Mouse (Mus musculus) left cerebral cortex, postnatal 36 days (tissue): ENCODE measurements around the gene Hoxa10. TPM values are rescaled to one million over a fixed set of nuclear protein-coding genes. Genes with fewer than 3 reads are reported as not detected.

Experiments
- DNase-seq, 2 experiments: peaks; one replicate each; pipeline ENCODE4 v3.0.0; 2021 to 2022; ENCODE audit warnings: low spot score in 2 of 2, mixed read lengths in 1 of 2
- intact Hi-C: fragments of 180-260 bp; cut with DNase I; formaldehyde crosslinking; loops from one replicate; pipeline ENCODE4 v1.15.1; 2025
- total RNA-seq, 2 experiments: library from RNA; stranded (reverse); gene quantifications; 2 replicates each; pipeline ENCODE4 v1.2.3; 2021

Hoxa10 gene
- total RNA-seq, 2 experiments from 2014 or later = not detected

GRCm38 (mm10) chr6:52200073-52200750 lies 40.4 kb downstream of the Hoxa10 start:
- intact Hi-C loops = loop anchor here (5.0 kb wide), 1 partner anchor 33 kb away; no protein-coding TSS in a partner anchor
- no peak for DNase-seq

- intact Hi-C loops = loop anchor here (5.0 kb wide), 2 partner anchors 195 to 320 kb away; no protein-coding TSS in a partner anchor
- no peak for DNase-seq
These were observed 43.4 kb downstream of the Hoxa10 start for GRCm38 (mm10) chr6:52197271-52197670.

- DNase-seq = no peak
- intact Hi-C loops = loop anchor here (5.0 kb wide), 2 partner anchors 195 to 320 kb away; no protein-coding TSS in a partner anchor
These were observed 43.8 kb downstream of the Hoxa10 start for GRCm38 (mm10) chr6:52196811-52197210.

DNA sequence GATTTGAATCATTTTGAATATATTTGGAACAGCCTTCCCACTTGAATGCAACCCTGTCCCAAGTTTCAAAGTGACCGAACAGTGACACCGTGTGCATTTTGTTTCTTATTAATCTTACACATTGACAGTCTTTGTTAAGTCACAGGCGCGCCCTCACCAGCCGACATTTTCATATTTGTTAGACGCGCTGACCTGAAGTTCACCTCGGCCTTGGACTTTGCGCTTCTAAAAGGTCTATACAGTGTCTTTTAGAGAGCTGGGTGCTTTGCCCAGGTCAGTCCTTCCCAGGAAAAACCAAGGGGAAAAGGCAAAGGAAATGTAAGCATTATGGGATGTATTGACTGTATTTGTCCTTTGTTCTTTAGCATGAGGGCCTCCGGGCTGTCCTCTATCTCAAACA lies 46.0 kb downstream of the Hoxa10 start:
- intact Hi-C loops = loop anchor here (5.0 kb wide), 2 partner anchors 192 to 317 kb away; no protein-coding TSS in a partner anchor
- no peak for DNase-seq

DNA sequence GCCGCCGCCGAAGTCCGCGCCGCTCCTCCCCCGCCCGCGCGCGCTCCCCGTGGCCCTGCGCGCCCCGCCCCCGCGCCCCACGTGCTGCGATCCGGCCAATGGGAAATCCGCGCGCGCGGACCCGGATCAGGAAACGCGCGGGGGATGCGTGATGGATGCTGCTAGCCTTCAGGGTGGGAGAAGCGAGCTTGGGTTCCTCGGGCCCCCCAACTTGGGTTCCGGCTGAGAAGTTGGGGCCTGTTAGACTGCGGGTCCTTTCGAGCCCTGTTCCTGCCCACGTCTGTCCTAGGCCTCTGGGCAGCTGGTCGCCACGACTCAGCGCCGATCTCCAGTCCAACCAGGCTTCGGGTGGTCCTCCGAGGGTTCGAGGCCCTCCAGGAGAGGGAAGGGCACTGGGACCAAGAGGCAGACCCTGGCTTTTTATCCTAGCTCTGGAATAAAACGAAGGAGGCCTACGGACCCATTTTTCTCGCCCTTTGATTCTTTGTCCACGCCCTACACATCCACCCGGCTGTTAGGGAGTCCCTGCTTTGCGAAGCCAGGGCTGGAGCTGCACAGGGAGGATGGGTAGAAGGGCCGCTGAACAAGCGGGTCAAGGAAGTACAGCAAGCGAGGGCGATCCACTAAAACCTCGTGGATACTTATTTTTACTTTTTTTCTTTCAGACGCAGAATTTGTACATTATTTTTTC lies 48.6 kb downstream of the Hoxa10 start:
- intact Hi-C loops = no loop called here
- no peak for DNase-seq

GRCm38 (mm10) chr6:52190906-52191810 lies 49.5 kb downstream of the Hoxa10 start, which contains the start of gene Hoxa4:
Hoxa4 (minus strand) TSS chr6:52191753.
- intact Hi-C loops = no loop called here

DNA sequence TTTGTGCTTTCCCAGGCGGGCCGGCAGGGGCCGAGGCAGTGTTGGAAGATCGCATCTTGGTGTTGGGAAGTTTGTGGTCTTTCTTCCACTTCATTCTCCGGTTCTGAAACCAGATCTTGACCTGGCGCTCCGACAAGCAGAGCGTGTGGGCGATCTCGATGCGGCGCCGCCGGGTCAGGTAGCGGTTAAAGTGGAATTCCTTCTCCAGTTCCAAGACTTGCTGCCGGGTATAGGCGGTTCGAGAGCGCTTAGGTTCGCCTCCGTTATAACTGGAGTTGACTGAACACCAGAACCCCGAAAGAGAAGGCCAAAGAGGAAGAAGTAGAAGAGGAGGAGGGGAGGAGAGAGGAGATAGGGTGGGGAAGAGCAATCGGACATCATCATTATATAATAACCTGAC lies 50.2 kb downstream of the Hoxa10 start:
- intact Hi-C loops = no loop called here
- DNase-seq = no peak

More at GRCm38 (mm10) chr6:52190906-52191810, 49.5 kb downstream of the Hoxa10 start, which contains the start of gene Hoxa4:
- no peak for DNase-seq

GRCm38 (mm10) chr6:52189909-52190308 lies 50.7 kb downstream of the Hoxa10 start:
- no peak for DNase-seq
- intact Hi-C loops = no loop called here

- no peak for DNase-seq
- intact Hi-C loops = no loop called here
These were observed 51.5 kb downstream of the Hoxa10 start for GRCm38 (mm10) chr6:52189172-52189591.

DNA sequence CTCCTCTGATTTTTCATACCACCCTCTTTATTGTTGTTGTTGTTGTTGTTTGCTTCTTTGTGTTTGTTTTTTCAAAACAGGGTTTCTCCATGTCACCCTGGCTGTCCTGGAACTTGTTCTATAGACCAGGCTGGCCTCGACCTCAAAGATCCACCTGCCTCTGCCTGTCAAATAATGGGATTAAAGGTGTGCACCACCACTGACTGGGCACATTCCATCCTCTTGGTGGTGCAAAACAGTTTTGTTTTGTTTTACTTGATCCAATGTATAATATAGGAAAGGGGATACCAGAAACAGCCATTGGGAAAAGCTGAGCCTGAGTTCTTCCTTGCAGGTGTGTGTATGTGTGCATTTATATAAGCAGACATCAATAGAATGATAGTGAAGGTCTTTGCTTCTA lies 54.2 kb downstream of the Hoxa10 start:
- DNase-seq = no peak
- intact Hi-C loops = no loop called here

DNA sequence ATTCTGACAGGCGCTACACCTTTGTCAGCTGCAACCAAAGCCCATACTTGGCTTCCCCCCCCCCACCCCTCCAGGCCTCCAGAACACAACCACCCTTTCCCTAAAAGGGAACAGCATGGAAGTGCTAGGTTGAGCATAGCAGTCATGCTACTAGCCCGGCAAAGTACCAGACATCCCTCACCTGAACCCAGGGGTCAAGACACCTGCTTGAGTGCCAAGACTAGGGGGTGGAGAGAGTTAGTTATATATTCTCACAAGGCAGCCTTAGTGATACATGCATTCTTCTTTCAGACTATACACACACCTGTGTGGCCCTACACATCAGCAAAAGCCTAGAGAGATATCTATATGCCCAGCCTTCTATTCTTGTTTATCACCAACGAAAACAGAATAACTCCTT lies 54.8 kb downstream of the Hoxa10 start:
- intact Hi-C loops = no loop called here

GRCm38 (mm10) chr6:52185222-52185621 lies 55.4 kb downstream of the Hoxa10 start:
- intact Hi-C loops = no loop called here
- DNase-seq = no peak

More for the DNA sequence above, 54.8 kb downstream of the Hoxa10 start:
- no peak for DNase-seq

DNA sequence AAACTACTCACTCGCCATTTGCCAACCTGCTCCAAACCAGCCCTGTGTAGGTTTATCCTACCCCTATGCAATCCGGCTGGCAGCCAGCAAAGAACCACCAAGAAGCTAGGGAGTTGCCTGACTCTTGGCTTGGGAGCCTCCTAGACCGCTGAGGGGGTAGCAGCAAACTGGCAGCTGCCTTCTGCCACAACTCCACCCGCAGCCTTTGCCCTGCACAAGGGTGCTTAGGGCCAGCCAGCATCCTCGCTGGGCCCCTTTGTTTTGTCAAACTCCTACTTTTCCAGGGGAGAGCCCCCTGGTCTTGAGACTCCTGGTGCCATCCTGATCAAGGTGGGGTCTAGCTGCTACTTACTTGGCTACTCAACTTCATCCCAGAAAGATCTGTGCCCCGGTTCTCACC lies 56.0 kb downstream of the Hoxa10 start:
- no peak for DNase-seq
- intact Hi-C loops = no loop called here

DNA sequence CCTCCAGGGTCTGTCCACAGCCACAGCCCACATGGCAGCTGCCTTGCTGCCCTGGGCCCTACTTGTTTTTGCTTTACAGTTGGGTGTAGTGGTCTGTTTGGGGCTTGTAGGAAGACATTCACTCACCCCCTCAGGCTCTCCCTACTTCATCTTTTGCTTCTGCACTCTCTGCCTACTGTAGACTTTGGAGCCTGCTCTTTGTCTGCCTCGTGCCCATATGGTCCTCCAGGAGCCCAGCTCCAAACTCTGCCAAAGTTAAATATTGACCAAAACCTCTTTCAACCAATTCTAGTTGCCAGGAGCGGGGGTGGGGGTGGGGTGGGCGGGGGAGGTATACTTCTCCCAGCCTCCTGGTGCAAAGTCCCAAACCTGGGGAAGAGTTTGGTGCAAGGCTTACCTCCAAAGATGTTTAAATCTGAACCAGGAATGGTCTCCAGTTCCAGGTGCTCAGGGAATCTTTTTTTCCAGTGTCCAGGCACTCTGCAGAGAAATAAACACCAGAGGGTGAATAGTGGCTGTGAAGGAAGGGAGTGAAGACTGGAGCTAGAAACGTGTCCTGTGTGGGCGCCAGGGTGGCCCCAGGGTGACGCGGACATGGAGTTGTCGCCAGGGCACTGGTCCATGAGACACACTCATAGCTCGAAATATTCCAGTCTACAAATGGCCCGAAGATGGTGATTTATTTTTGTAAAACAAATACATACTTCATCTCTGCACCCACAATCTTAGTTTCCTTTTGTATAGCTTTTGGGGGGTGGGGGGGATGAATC lies 57.2 kb downstream of the Hoxa10 start:
- no peak for DNase-seq
- intact Hi-C loops = no loop called here

- intact Hi-C loops = no loop called here
- DNase-seq = no peak
These were observed 57.9 kb downstream of the Hoxa10 start for GRCm38 (mm10) chr6:52182793-52183192.

DNA sequence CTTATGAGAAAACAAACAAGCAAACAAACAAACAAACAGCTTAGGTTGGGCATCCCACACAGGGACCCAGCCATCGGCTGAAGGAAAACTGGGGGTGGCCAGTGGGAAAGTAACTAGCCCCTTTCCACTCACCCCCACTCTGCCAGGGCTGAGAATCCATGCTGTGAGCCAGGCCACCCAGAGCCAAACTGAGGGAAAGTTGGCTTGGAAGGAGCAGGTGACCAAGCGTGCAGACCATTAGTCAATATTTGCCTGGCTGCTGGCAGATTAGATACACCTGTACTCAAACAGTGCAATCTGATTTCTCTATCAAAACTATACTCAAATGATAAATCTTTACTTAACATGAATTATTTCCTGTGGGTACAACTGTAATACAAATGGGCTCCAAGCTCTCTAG lies 58.6 kb downstream of the Hoxa10 start:
- DNase-seq = no peak
- intact Hi-C loops = no loop called here
